Mouse (Mus musculus): Measurements from ENCODE around the gene Mus81.

DNA sequence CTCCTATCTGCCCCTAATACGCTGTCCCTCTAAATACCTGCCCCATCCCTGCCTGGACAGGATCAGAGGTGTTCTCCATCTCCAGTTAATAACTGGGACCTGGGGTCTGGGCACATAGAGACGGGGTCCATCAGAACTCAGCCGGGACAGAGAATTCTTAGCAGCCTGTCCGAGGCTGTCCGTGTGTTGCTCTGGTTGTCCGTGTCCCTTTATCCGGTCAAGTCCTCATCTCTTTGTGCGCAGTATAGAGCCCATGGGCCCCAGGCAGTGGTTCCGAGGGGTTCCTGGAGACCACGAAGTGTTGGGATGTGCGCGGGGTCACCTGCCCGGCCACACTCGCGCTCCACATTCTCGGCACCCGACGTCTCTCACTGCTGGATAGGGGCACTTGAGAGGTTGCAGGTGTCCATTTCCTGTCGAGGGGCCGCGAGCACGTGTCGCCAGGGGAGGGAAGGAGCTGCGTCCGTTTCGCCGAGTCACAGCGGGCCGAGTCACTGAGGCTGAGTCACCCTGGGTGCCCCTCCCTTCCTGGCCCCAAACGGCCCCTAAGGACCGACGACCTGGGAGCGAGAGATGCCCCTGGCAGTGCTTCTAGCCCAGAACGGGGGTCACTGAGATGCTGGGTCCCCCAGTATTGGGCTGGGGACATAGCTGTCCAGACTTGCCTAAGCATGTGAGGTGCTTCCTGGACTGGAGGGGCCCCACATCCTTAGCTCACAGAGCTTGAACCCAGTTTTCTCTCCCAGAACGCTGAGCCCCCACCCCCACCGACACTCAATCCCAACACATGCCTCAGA, 39.6 kb downstream of the Mus81 start:
- TF ChIP-seq CTCF (IDR thresholded peaks at IDR 0.05; ENCODE audit: low read depth, low read length) (no peak), GATA1 (IDR thresholded peaks at IDR 0.05; ENCODE audit: borderline replicate concordance, low read length) (no peak), TAL1 (conservative IDR thresholded peaks at IDR 0.05; ENCODE audit: low read depth, low read length) (no peak), POLR2AphosphoS5 (IDR thresholded peaks at IDR 0.05; ENCODE audit: insufficient replicate concordance, low read depth, low read length) (no peak)

Measured in G1E (cell line).